ENCODE assay signal across 25 mouse cellular contexts in the genomic region with DNA sequence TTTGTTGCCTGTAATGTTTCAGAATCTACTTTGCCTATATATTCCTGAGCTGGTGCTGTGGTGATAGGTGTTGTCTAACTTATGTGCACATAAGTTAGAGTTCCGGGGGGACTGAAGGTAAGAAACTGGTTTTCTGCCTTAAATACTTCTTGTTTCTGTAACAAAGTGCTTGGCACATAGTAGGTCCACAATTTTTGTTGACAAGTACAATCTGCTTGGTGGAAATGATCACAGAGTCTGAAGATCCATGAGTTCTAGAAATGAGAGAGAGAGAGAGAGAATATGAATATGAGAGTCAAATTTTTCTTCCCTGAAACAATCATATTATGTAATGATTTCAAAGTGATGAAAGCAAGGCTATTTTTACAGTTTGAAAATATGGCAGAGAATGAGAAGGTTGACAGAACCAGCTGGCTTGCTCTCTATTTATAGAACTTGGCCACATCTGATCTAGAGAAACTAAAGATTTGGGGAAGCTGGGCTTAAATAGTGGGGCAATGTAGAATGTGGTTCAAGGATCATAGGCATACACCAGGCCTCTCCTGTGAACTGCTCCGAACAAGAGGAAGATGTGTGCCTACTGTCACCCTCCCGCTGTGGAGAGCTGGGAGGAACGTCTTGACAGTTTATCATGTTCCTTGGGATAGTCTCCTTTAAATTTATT. TPM values are rescaled to one million over a fixed set of nuclear protein-coding genes. Genes with fewer than 3 reads are reported as not detected.
DNase-seq lines count a peak whose midpoint lies in the region; ATAC-seq and TF ChIP-seq lines count a peak whose summit lies in the region.
"Had no signal": no experiment of that assay in that cellular context is flagged by ENCODE, and none has a peak within 500 bp of the region (broad histone marks: within the 10 kb centered on the region; RNA-seq: fewer than 3 reads in every experiment).

No protein-coding gene starts in this region.

- no peak overlapping the region for H3K4me3 ChIP-seq in left cerebral cortex, adult 2 months
- no peak overlapping the region for H3K4me3 ChIP-seq in brown adipose tissue, adult 24 weeks (ENCODE audit: insufficient read depth, low read depth, low read length)
- H3K4me3 ChIP-seq: embryonic facial prominence, embryonic 12.5 days; erythroblast, embryonic 14.5 days; forebrain, embryonic 13.5 days; hindbrain, embryonic 13.5 days; kidney, embryonic 15.5 days; limb, embryonic 10.5 days; midbrain, embryonic 15.5 days had no signal

- intact Hi-C loops in left cerebral cortex, adult 2 months (cut with DNase I), result no loop called here

- peak; percentile 79 for ATAC-seq in megakaryocyte progenitor cell, adult 5-6 weeks (replicated peaks; ENCODE audit: poor library complexity)
- ATAC-seq: forebrain, embryonic 13.5 days; midbrain, embryonic 15.5 days; Patski had no signal

- H3K4me1 ChIP-seq in brown adipose tissue, adult 24 weeks (ENCODE audit: control insufficient read depth, insufficient read depth, insufficient read length, low read length), result peaks cover 9% of the 10 kb centered on the region; the same call in 1 of the 2 replicates
- H3K4me1 ChIP-seq: embryonic facial prominence, embryonic 12.5 days; forebrain, embryonic 13.5 days; hindbrain, embryonic 13.5 days; limb, embryonic 10.5 days; midbrain, embryonic 15.5 days had no signal

- no peak for TF ChIP-seq CTCF in left cerebral cortex, adult 2 months (IDR thresholded peaks at IDR 0.05)

- DNase-seq in left cerebral cortex, adult 2 months (ENCODE audit: extremely low spot score in 1 of 2, low spot score in 2 of 2), result no peak
- no peak for DNase-seq in left cerebral cortex, adult 8-10 months (ENCODE audit: low spot score in 2 of 2)
- DNase-seq in NIH3T3 (ENCODE audit: low read depth), result peak; percentile 41
- no peak for DNase-seq in gastrocnemius, adult 8-10 months (ENCODE audit: low spot score in 2 of 2)
- DNase-seq in adrenal gland, postnatal 4 days (ENCODE audit: low spot score in 2 of 2), result no peak
- DNase-seq in embryo, embryonic 10.5 days (ENCODE audit: low spot score), result no peak
- DNase-seq: adrenal gland, postnatal 14 days; cerebellum, adult 8-10 months; gastrocnemius, postnatal 25 days; lung, adult 18-20 months; thymus, postnatal 25 days had no signal

- peak overlapping the region; percentile 89 for H3K27ac ChIP-seq in left cerebral cortex, adult 2 months
- peak overlapping the region; percentile 39 for H3K27ac ChIP-seq in brown adipose tissue, adult 24 weeks (replicated peaks; ENCODE audit: low read depth, low read length)
- H3K27ac ChIP-seq: embryonic facial prominence, embryonic 12.5 days; forebrain, embryonic 13.5 days; hindbrain, embryonic 13.5 days; kidney, embryonic 15.5 days; limb, embryonic 10.5 days; midbrain, embryonic 15.5 days had no signal

RNA-seq across cellular contexts. Expression of a gene that starts 39.7 kb away (rescaled TPM):
- 10 to 100 TPM; 52.8 to 54.2 TPM for total RNA-seq in left cerebral cortex, adult 2 months (2021)
- 10 to 100 TPM; 41.2 to 50.7 (median 46.4) TPM for total RNA-seq in left cerebral cortex, adult 8-10 months (2022)
- 9.2 and 12.3 TPM in 2 replicates for polyA plus RNA-seq in brown adipose tissue, adult 24 weeks (2012; ENCODE audit: insufficient read depth, insufficient read length, missing spikeins)
- 16.0 and 18.0 TPM in 2 replicates for total RNA-seq in megakaryocyte progenitor cell, adult 5-6 weeks (2015)
- total RNA-seq in megakaryocyte progenitor cell, adult 5-6 weeks (2017), result 30.9 and 34.6 TPM in 2 replicates
- total RNA-seq in gastrocnemius, adult 8-10 months (2022), result 10 to 100 TPM in 3 of 4 experiments, 1 to 10 TPM in 1; 9.9 to 13.6 (median 12.9) TPM
- total RNA-seq in adrenal gland, postnatal 4 days (2021), result 10 to 100 TPM; 23.8 to 24.6 TPM

RNA-seq across cellular contexts. Expression of a gene that starts 39.8 kb away (rescaled TPM):
- total RNA-seq in left cerebral cortex, adult 2 months (2021), result not detected
- under 1 TPM in 2 of 4 experiments, not detected in 2; 0.11 to 0.19 TPM for total RNA-seq in left cerebral cortex, adult 8-10 months (2022)
- not detected in 2 replicates for polyA plus RNA-seq in brown adipose tissue, adult 24 weeks (2012; ENCODE audit: insufficient read depth, insufficient read length, missing spikeins)
- total RNA-seq in megakaryocyte progenitor cell, adult 5-6 weeks (2015), result not detected in 2 replicates
- not detected in 2 replicates for total RNA-seq in megakaryocyte progenitor cell, adult 5-6 weeks (2017)
- total RNA-seq in gastrocnemius, adult 8-10 months (2022), result not detected
- under 1 TPM in 1 of 2 experiments, not detected in 1; 0.20 TPM for total RNA-seq in adrenal gland, postnatal 4 days (2021)
- total RNA-seq: gastrocnemius, postnatal 25 days; heart, adult 8-10 months; left cerebral cortex, adult 18-20 months had no signal
- polyA plus RNA-seq: C2C12; erythroblast, embryonic 14.5 days; small intestine, adult 2 months had no signal
